Mouse (Mus musculus) liver, embryonic 12.5 days (tissue): Measurements from ENCODE around the gene Slc25a34. TPM values are rescaled to one million over a fixed set of nuclear protein-coding genes. Genes with fewer than 3 reads are reported as not detected.

Experiments used
- ATAC-seq: fragments of 200-750 bp; cut with Nextera tagmentation; 2 replicates; pipeline ENCODE4 v1.8.0; 2017; ENCODE audit warnings: moderate number of reproducible peaks, mild to moderate bottlenecking, moderate library complexity
- H3K27ac ChIP-seq: fragments of 300-500 bp; sonication (generic); 2 replicates; pipeline ENCODE4 v1.5.1; 2016; ENCODE audit warnings: mild to moderate bottlenecking
- H3K27me3 ChIP-seq: fragments of 300-500 bp; sonication (generic); replicated peaks from 2 replicates; pipeline ENCODE4 v1.6.1; 2016; ENCODE audit warnings: mild to moderate bottlenecking, moderate library complexity
- H3K36me3 ChIP-seq: fragments of 300-500 bp; sonication (generic); 2 replicates; pipeline ENCODE4 v1.6.1; 2016; ENCODE audit warnings: mild to moderate bottlenecking, moderate library complexity
- H3K4me1 ChIP-seq: fragments of 300-500 bp; sonication (generic); 2 replicates; pipeline ENCODE4 v1.6.1; 2016
- H3K4me2 ChIP-seq: fragments of 300-500 bp; sonication (generic); 2 replicates; pipeline ENCODE4 v1.6.1; 2016; ENCODE audit warnings: mild to moderate bottlenecking, moderate library complexity
- H3K4me3 ChIP-seq: fragments of 300-500 bp; sonication (generic); 2 replicates; pipeline ENCODE4 v1.5.1; 2016; ENCODE audit warnings: mild to moderate bottlenecking, moderate library complexity
- H3K9ac ChIP-seq: fragments of 300-500 bp; sonication (generic); 2 replicates; pipeline ENCODE4 v1.6.1; 2016; ENCODE audit warnings: mild to moderate bottlenecking, moderate library complexity
- H3K9me3 ChIP-seq: fragments of 300-500 bp; sonication (generic); replicated peaks from 2 replicates; pipeline ENCODE4 v1.6.1; 2016; ENCODE audit warnings: mild to moderate bottlenecking, moderate library complexity
- WGBS: fragments of 180-500 bp; shearing (Covaris S2); methylation state at CpG from one replicate; pipeline ENCODE4 v1.1.7; 2016; ENCODE audit not compliant: insufficient replicate concordance; 5-methylcytosine and 5-hydroxymethylcytosine counted together
- polyA plus RNA-seq: library from polyadenylated mRNA; unstranded; fragments of >200 nt; fragmentation: Nextera tagmentation; extraction: Ambion mirVana; gene quantifications from 2 replicates; pipeline ENCODE4 v1.2.1, GENCODE M21; 2016

Gene Slc25a34
- not detected in 2 replicates for polyA plus RNA-seq

GRCm38 (mm10) chr4:141623666-141624065, at the start of gene Slc25a34:
Gene Slc25a34 (minus strand): TSS chr4:141623821.
- no peak within 1 kb of the TSS for H3K4me3 ChIP-seq
- peaks cover 25% of the 10 kb centered on the region for H3K36me3 ChIP-seq
- H3K9ac ChIP-seq = no peak within 1 kb of the TSS
- peaks cover 29% of the 10 kb centered on the region for H3K4me1 ChIP-seq
- H3K27ac ChIP-seq = no peak within 1 kb of the TSS
- 39% methylated on average over 1 of the region's 1 CpGs for WGBS
- ATAC-seq = peak; percentile 58
- no peak within 1 kb of the TSS for H3K4me2 ChIP-seq
- H3K9me3 ChIP-seq = no peaks in the 10 kb centered on the region
- no peaks in the 10 kb centered on the region for H3K27me3 ChIP-seq

DNA sequence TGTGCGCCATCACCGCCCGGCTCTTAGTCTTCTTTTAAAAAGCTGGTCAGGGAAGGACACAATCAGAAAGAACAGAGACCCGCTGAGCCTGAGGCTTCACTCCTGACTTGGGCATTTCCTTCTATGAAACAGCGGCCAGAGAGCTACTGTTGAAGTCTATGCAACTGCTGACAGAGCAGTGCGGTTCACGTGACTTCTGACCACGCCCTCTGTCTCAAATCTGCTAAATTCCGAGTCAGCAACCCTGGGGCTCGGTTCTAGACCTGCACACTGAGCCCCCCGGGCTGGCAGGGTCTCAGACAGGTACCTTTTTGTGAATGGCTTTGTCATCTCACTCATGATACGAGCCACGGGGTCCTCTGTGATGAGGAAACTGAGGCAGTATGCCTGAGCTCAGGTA, 48.7 kb upstream of the Slc25a34 start:
- H3K4me1 ChIP-seq = peaks cover 6% of the 10 kb centered on the region
- no peak for ATAC-seq
- 52% methylated on average over 13 of the region's 13 CpGs for WGBS
- no peak overlapping the region for H3K27ac ChIP-seq
- H3K36me3 ChIP-seq = no peaks in the 10 kb centered on the region
- peaks cover 3% of the 10 kb centered on the region for H3K27me3 ChIP-seq
- H3K4me3 ChIP-seq = no peak overlapping the region
- H3K4me2 ChIP-seq = no peak overlapping the region
- H3K9me3 ChIP-seq = no peaks in the 10 kb centered on the region
- H3K9ac ChIP-seq = no peak overlapping the region

DNA sequence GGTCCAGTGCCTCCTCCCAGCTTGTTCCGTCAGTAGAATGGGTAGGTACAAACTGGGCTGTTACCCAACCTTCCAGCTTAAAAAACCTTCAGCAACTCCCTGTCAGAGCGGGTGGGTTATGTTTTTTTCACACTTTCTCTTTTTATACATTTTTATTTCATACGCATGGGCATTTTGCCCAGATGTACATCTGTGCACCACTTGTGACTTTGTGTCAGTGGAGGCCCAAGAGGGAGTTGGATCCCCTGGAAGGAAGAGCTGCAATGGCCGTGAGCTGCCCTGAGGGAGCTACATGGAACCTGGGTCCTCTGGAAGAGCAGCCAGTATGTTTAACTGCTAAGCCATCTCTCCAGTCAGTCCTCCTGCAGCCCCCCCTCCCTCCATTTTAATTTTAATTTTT, 47.8 kb upstream of the Slc25a34 start:
- no peak for ATAC-seq
- H3K9me3 ChIP-seq = no peaks in the 10 kb centered on the region
- no peak overlapping the region for H3K27ac ChIP-seq
- peaks cover 8% of the 10 kb centered on the region for H3K27me3 ChIP-seq
- 78% methylated on average over 4 of the region's 4 CpGs for WGBS
- H3K4me2 ChIP-seq = no peak overlapping the region
- no peaks in the 10 kb centered on the region for H3K36me3 ChIP-seq
- no peak overlapping the region for H3K4me3 ChIP-seq
- no peak overlapping the region for H3K9ac ChIP-seq
- peaks cover 6% of the 10 kb centered on the region for H3K4me1 ChIP-seq

DNA sequence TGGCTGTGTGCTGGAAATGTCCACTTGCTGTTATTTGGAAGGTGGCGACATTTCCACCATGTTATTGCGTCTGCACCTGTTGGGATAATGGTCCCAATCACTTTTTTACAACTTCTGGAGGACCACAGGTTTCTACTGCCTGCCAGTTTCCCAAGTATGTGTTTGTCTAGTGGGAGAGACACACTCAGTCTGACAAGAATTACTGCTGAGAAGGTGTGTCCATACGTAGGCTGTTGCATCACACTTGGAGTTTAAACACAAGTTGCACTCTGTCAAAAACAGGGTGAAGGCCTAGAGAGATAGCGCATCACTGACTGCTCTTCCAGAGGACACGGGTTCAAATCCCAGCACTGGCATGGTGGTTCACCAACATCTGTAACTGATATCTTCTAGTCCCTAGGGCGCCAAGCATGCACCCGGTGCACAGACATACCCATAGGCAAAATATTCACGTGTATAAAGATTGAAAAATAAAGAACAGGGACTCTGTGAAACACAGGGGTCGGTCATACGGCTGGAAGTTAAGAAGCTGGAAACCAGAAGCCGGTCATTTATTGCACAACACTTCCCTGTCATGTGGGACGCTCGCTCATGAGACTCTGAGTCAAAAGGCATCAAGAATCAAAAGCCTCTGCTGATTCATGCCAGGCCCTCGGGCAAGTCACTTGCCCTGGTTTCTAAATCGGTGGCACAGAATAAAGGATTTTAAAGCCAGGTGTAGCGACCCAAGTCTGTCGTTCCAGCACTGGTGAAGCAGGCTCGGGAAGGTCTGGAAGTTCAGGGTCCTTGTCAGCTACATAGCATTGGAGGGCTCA, 46.5 kb upstream of the Slc25a34 start:
- 59% methylated on average over 18 of the region's 18 CpGs for WGBS
- no peak overlapping the region for H3K4me2 ChIP-seq
- no peak for ATAC-seq
- H3K27ac ChIP-seq = no peak overlapping the region
- H3K36me3 ChIP-seq = no peaks in the 10 kb centered on the region
- no peaks in the 10 kb centered on the region for H3K9me3 ChIP-seq
- H3K9ac ChIP-seq = no peak overlapping the region
- peaks cover 4% of the 10 kb centered on the region for H3K4me1 ChIP-seq
- peaks cover 17% of the 10 kb centered on the region for H3K27me3 ChIP-seq
- H3K4me3 ChIP-seq = no peak overlapping the region

DNA sequence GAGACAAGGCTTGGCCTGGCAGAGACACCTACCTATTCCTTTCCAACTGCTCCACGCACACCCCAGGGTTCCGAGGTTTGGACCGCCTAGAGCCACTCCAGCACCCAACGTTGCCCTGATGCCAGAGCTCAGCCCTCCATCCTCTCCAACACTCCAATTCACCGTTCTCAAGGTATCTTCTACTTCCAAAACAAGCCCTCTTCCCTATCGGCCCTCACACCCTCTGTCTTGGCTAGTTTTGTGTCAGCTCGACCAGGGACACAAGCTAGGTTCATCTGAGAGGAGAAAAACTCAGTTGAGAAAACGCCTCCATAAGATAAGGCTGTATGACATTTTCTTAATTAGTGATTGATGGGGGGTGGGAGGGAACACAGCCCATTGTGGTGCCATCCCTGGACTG, 41.2 kb upstream of the Slc25a34 start, which contains the start of gene Plekhm2:
Gene Plekhm2, minus strand, starts transcription at position 101 of the 400 bp plus-strand sequence.
- Histone ChIP-seq H3K9me3 (no peaks in the 10 kb centered on the region), H3K27me3 (peaks cover 22% of the 10 kb centered on the region), H3K36me3 (peaks cover 18% of the 10 kb centered on the region), H3K9ac (peak within 1 kb of the TSS; percentile 89), H3K4me3 (peak within 1 kb of the TSS; percentile 73), H3K4me1 (peaks cover 27% of the 10 kb centered on the region), H3K27ac (peak within 1 kb of the TSS; percentile 55), H3K4me2 (peak within 1 kb of the TSS; percentile 91)
- 68% methylated on average over 8 of the region's 8 CpGs for WGBS
- ATAC-seq = no peak

DNA sequence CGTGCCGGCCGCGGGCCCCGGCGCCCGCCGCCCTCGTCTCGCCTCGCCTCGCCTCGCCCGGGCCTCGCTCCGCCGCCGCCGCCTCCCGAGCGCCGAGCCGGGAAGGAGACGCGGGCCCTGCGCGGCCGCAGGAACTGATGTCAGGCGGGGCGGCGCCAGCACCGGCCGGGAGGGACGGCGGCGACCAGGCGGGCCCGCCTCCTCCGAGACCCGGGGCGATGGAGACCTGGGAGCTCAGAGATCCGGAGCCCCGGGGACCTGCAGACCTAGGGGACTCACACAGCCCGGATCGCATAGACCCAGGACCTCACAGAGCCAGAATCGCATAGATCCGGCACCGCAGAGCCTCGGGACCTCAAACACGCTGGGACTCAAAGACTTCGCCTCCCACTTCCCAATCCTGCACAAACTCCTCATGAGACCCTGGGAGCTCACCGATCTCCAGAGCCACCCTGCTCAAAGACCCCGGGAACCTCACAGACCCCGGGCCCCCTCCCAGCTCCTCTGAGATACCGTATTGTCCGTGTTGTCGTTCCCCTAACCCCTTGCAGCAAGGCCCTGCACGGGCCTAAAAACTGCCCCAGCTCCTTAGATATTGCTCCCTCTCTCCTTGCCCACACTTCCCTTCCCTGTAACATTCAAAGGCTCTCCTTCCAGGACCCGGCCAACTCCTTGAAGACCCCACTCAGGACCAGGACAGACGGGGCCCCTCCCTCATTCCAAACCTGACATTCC, 40.6 kb upstream of the Slc25a34 start:
- H3K36me3 ChIP-seq = peaks cover 23% of the 10 kb centered on the region
- H3K9ac ChIP-seq = peak overlapping the region; percentile 89
- H3K4me1 ChIP-seq = peaks cover 27% of the 10 kb centered on the region
- H3K9me3 ChIP-seq = no peaks in the 10 kb centered on the region
- H3K27me3 ChIP-seq = peaks cover 22% of the 10 kb centered on the region
- 1% methylated on average over 43 of the region's 60 CpGs for WGBS
- peak; percentile 88 for ATAC-seq
- peak overlapping the region; percentile 73 for H3K4me3 ChIP-seq
- H3K27ac ChIP-seq = peak overlapping the region; percentile 55
- H3K4me2 ChIP-seq = peak overlapping the region; percentile 91

DNA sequence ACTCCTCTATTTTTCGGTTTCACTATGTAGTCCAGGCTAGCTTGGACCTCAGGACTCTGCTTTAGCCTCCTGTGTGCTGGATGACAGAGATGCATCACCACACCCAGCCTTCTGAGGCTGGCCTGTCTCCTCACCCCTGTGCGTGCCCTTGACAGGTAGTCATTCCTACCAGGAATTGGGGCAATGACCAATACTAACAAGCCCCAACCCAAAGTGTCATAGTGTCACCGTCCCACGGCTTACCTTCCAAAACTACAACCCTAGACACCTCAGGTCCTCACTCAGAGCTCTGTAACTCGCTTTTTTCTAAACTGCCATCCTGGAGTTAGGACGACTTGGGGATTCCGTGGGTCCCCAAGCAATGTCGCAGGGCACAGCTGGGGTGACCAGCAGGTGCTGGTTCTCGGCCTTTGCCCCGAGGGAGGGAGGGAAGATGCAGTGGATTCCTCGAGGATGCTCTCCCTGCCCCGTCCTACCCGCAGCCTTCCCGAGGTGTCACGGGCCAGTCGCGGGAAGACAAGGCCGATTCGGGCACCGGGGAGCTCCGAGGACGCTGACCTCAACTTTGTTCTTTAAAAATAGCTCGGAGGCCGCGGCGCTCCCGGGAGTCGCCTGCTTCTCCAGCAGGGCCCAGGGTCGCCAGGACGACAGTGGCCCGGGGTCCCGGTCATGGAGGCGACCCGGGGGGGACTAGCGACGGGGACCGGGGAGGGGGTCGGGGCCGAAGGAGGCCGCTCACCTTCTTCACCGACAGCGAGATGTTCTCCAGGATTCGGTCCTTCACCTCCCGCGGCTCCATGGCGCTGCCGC, 39.7 kb upstream of the Slc25a34 start:
- Histone ChIP-seq H3K4me3 (peak overlapping the region; percentile 73), H3K36me3 (peaks cover 29% of the 10 kb centered on the region), H3K4me1 (peaks cover 31% of the 10 kb centered on the region), H3K27ac (peak overlapping the region; percentile 55), H3K27me3 (peaks cover 22% of the 10 kb centered on the region), H3K9me3 (no peaks in the 10 kb centered on the region), H3K9ac (peak overlapping the region; percentile 89), H3K4me2 (peak overlapping the region; percentile 91)
- ATAC-seq = peak; percentile 39
- WGBS = 6% methylated on average over 47 of the region's 47 CpGs

GRCm38 (mm10) chr4:141660884-141661283, 37.3 kb upstream of the Slc25a34 start:
- Histone ChIP-seq H3K9ac (no peak overlapping the region), H3K27me3 (peaks cover 13% of the 10 kb centered on the region), H3K27ac (no peak overlapping the region), H3K4me2 (no peak overlapping the region), H3K4me3 (no peak overlapping the region), H3K36me3 (peaks cover 35% of the 10 kb centered on the region), H3K4me1 (peaks cover 52% of the 10 kb centered on the region), H3K9me3 (no peaks in the 10 kb centered on the region)
- 89% methylated on average over 11 of the region's 11 CpGs for WGBS
- no peak for ATAC-seq

DNA sequence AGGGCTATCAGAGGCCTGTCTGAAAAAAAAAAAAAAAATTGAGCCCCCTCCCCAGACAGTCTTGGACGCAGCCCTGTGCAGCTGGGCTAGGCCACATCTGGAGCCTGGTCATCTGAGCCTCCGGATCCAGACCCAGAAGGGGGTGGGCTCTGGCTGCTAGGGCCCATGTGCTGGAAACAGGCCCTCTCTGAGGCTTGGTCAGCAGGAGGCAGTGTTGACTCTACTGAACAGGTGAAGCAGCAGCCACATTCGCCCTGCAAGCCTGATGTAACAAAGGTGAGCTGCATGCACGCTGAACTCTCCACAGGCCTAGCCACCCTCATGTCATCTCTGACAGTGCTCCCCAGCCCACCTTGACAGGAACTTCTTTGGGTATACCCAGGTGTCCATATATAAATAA, 36.1 kb upstream of the Slc25a34 start:
- Histone ChIP-seq H3K27me3 (0 out of 2 replicates have a peak, but pooled peaks cover 1% of the 10 kb centered on the region), H3K9me3 (no peaks in the 10 kb centered on the region), H3K4me2 (no peak overlapping the region), H3K4me3 (no peak overlapping the region), H3K27ac (no peak overlapping the region), H3K4me1 (peaks cover 48% of the 10 kb centered on the region), H3K9ac (no peak overlapping the region), H3K36me3 (peaks cover 35% of the 10 kb centered on the region)
- WGBS = 79% methylated on average over 4 of the region's 4 CpGs
- no peak for ATAC-seq

GRCm38 (mm10) chr4:141658846-141659484, 35.3 kb upstream of the Slc25a34 start:
- no peak for ATAC-seq
- no peaks in the 10 kb centered on the region for H3K9me3 ChIP-seq
- H3K27me3 ChIP-seq = no peaks in the 10 kb centered on the region
- H3K4me1 ChIP-seq = peaks cover 42% of the 10 kb centered on the region
- H3K4me3 ChIP-seq = no peak overlapping the region
- H3K36me3 ChIP-seq = peaks cover 37% of the 10 kb centered on the region
- no peak overlapping the region for H3K9ac ChIP-seq
- no peak overlapping the region for H3K4me2 ChIP-seq
- no peak overlapping the region for H3K27ac ChIP-seq
- 79% methylated on average over 6 of the region's 6 CpGs for WGBS

GRCm38 (mm10) chr4:141656932-141657331, 33.3 kb upstream of the Slc25a34 start:
- H3K4me2 ChIP-seq = no peak overlapping the region
- WGBS = 81% methylated on average over 8 of the region's 8 CpGs
- no peaks in the 10 kb centered on the region for H3K27me3 ChIP-seq
- no peak overlapping the region for H3K4me3 ChIP-seq
- peak; percentile 22; the same call in 1 of the 2 replicates for ATAC-seq
- peaks cover 47% of the 10 kb centered on the region for H3K36me3 ChIP-seq
- no peak overlapping the region for H3K9ac ChIP-seq
- peaks cover 27% of the 10 kb centered on the region for H3K4me1 ChIP-seq
- H3K9me3 ChIP-seq = no peaks in the 10 kb centered on the region
- no peak overlapping the region for H3K27ac ChIP-seq
